Mouse (Mus musculus) left cerebral cortex, postnatal 10 days (tissue): ENCODE data around the gene 1700122O11Rik. TPM values are rescaled to one million over a fixed set of nuclear protein-coding genes. Genes with fewer than 3 reads are reported as not detected.

Experiments used
- DNase-seq, 2 experiments: peaks; one replicate each; pipeline ENCODE4 v3.0.0; 2021 to 2022; ENCODE audit warnings: low spot score in 2 of 2, mixed read lengths in 1 of 2; ENCODE audit errors: extremely low spot score in 1 of 2
- intact Hi-C: fragments of 180-260 bp; cut with DNase I; formaldehyde crosslinking; loops from one replicate; pipeline ENCODE4 v1.15.1; 2025
- total RNA-seq, 2 experiments: library from RNA; stranded (reverse); gene quantifications; 2 replicates each; pipeline ENCODE4 v1.2.3; 2021

The 1700122O11Rik gene
- total RNA-seq, result not detected

GRCm38 (mm10) chr17:48038193-48038592, at the start of gene 1700122O11Rik:
1700122O11Rik (minus strand) TSS chr17:48038293.
- intact Hi-C loops, result no loop called here
- no peak for DNase-seq

- intact Hi-C loops, result no loop called here
- DNase-seq, result no peak
Observed at GRCm38 (mm10) chr17:48080626-48081025, 42.5 kb upstream of the 1700122O11Rik start.

- intact Hi-C loops, result no loop called here
Observed at GRCm38 (mm10) chr17:48067729-48068128, 29.6 kb upstream of the 1700122O11Rik start.

GRCm38 (mm10) chr17:48067083-48067614, 29.1 kb upstream of the 1700122O11Rik start:
- DNase-seq, result no peak

More at GRCm38 (mm10) chr17:48067729-48068128, 29.6 kb upstream of the 1700122O11Rik start:
- no peak for DNase-seq

GRCm38 (mm10) chr17:48065081-48065501, 27.0 kb upstream of the 1700122O11Rik start:
- intact Hi-C loops, result no loop called here
- no peak for DNase-seq

More at GRCm38 (mm10) chr17:48067083-48067614, 29.1 kb upstream of the 1700122O11Rik start:
- intact Hi-C loops, result no loop called here

- intact Hi-C loops, result no loop called here
- DNase-seq, result no peak
Observed at GRCm38 (mm10) chr17:48064196-48064843, 26.2 kb upstream of the 1700122O11Rik start.

- peak in 1 of 2 experiments; percentile 47 for DNase-seq
- intact Hi-C loops, result no loop called here
Observed at GRCm38 (mm10) chr17:48057382-48057781, 19.3 kb upstream of the 1700122O11Rik start.

- intact Hi-C loops, result no loop called here
- peak in 1 of 2 experiments; percentile 10 for DNase-seq
Observed at GRCm38 (mm10) chr17:48055076-48055816, 17.2 kb upstream of the 1700122O11Rik start.

GRCm38 (mm10) chr17:48053646-48054045, 15.6 kb upstream of the 1700122O11Rik start:
- intact Hi-C loops, result no loop called here
- DNase-seq, result no peak

GRCm38 (mm10) chr17:48052338-48053067, 14.4 kb upstream of the 1700122O11Rik start:
- no peak for DNase-seq
- intact Hi-C loops, result no loop called here

GRCm38 (mm10) chr17:48051638-48052337, 13.7 kb upstream of the 1700122O11Rik start:
- no peak for DNase-seq
- intact Hi-C loops, result no loop called here

GRCm38 (mm10) chr17:48045631-48046030, 7.5 kb upstream of the 1700122O11Rik start:
- intact Hi-C loops, result loop anchor here (5.0 kb wide), 1 partner anchor 168 kb away; no protein-coding TSS in a partner anchor

GRCm38 (mm10) chr17:48043154-48043880, 5.2 kb upstream of the 1700122O11Rik start:
- intact Hi-C loops, result loop anchor here (5.0 kb wide), 1 partner anchor 121 kb away; the partner anchor contains the start of gene Foxp4
- no peak for DNase-seq

More at GRCm38 (mm10) chr17:48045631-48046030, 7.5 kb upstream of the 1700122O11Rik start:
- DNase-seq, result peak in 1 of 2 experiments; percentile 70

GRCm38 (mm10) chr17:48041351-48042287, 3.5 kb upstream of the 1700122O11Rik start:
- peak in 1 of 2 experiments; percentile 43 for DNase-seq
- intact Hi-C loops, result loop anchor here (5.0 kb wide), 1 partner anchor 119 kb away; the partner anchor contains the start of gene Foxp4

- DNase-seq, result peak in 1 of 2 experiments; percentile 68
- intact Hi-C loops, result no loop called here
Observed at GRCm38 (mm10) chr17:48039232-48039866, 1.3 kb upstream of the 1700122O11Rik start.

GRCm38 (mm10) chr17:48036921-48037320, 1.2 kb downstream of the 1700122O11Rik start:
- intact Hi-C loops, result no loop called here
- no peak for DNase-seq
